Mouse (Mus musculus): ENCODE results near the gene Hivep3.

DNA sequence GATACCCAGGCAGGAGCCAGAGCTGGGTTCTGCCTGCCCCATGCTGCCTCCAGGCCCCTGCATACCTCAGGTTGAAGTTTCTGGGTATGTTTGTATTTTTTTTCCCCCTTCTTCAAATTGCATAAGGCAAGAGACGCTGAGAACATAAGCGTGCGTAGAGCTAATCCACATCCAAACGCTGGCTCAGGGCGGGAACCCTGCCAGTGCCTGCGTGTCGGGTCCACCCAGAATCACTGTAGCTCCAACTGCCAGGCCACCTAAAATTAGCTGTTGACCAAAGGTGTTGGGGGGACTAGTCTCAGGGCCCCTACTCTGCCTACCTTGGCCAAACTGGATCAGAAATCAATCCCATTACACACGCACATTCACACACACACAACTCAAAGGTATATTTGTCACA, 429.0 kb downstream of the Hivep3 start:
- TF ChIP-seq MAX (IDR thresholded peaks at IDR 0.05; ENCODE audit: low read depth): no peak
- TF ChIP-seq POLR2A (IDR thresholded peaks at IDR 0.05; ENCODE audit: insufficient read length, low read depth): no peak
- TF ChIP-seq SRF (IDR thresholded peaks at IDR 0.05; ENCODE audit: control insufficient read depth, insufficient read length, low read depth): no peak
- no peak for TF ChIP-seq TCF12 (IDR thresholded peaks at IDR 0.05; ENCODE audit: insufficient read depth, poor library complexity, severe bottlenecking)
- TF ChIP-seq POLR2AphosphoS2 (IDR thresholded peaks at IDR 0.05; ENCODE audit: insufficient read length, low read depth): no peak
- no peak for TF ChIP-seq CEBPB (IDR thresholded peaks at IDR 0.05; ENCODE audit: insufficient read depth, poor library complexity, severe bottlenecking)
- TF ChIP-seq USF1 (IDR thresholded peaks at IDR 0.05; ENCODE audit: low read depth): no peak
- no peak for TF ChIP-seq REST (IDR thresholded peaks at IDR 0.05; ENCODE audit: insufficient read depth, insufficient read length)
- no peak for TF ChIP-seq TCF3 (IDR thresholded peaks at IDR 0.05; ENCODE audit: insufficient read length, low read depth)
- no peak for TF ChIP-seq MYOD1 (IDR thresholded peaks at IDR 0.05; ENCODE audit: control insufficient read depth in 1 of 3, insufficient read length in 2 of 3, low read depth in 2 of 3)
- no peak for TF ChIP-seq E2F4 (IDR thresholded peaks at IDR 0.05; ENCODE audit: insufficient read depth)

All from myocyte (in vitro differentiated cells).